Comparison of ENCODE assay signal across 12 mouse cellular contexts in genomic region chr5:118026343-118026742, GRCm38 (mm10). TPM values are rescaled to one million over a fixed set of nuclear protein-coding genes. Genes with fewer than 3 reads are reported as not detected.
DNase-seq lines count a peak whose midpoint lies in the region; ATAC-seq lines count a peak whose summit lies in the region.
"Had no signal": no experiment of that assay in that cellular context is flagged by ENCODE, and none has a peak within 500 bp of the region (broad histone marks: within the 10 kb centered on the region; RNA-seq: fewer than 3 reads in every experiment).

No protein-coding gene starts in this region.

- H3K36me3 ChIP-seq in heart, embryonic 13.5 days: no peaks in the 10 kb centered on the region
- peaks cover 13% of the 10 kb centered on the region for H3K36me3 ChIP-seq in megakaryocyte, embryonic 14.5 days (replicated peaks; ENCODE audit: low read length)
- no peaks in the 10 kb centered on the region for H3K36me3 ChIP-seq in hindbrain, embryonic 13.5 days
- no peaks in the 10 kb centered on the region for H3K36me3 ChIP-seq in midbrain, embryonic 15.5 days (replicated peaks)

- H3K27ac ChIP-seq in heart, embryonic 13.5 days (replicated peaks): no peak overlapping the region
- H3K27ac ChIP-seq in hindbrain, embryonic 13.5 days: no peak overlapping the region
- no peak overlapping the region for H3K27ac ChIP-seq in midbrain, embryonic 15.5 days

- WGBS in heart, embryonic 13.5 days: 1% methylated on average over 13 of the region's 13 CpGs
- 1% methylated on average over 13 of the region's 13 CpGs for WGBS in hindbrain, embryonic 13.5 days
- 2% methylated on average over 13 of the region's 13 CpGs for WGBS in midbrain, embryonic 15.5 days

- H3K4me2 ChIP-seq in heart, embryonic 13.5 days: peak overlapping the region; percentile 96
- peak overlapping the region; percentile 98 for H3K4me2 ChIP-seq in hindbrain, embryonic 13.5 days
- H3K4me2 ChIP-seq in midbrain, embryonic 15.5 days: peak overlapping the region; percentile 100; the same call in 1 of the 2 replicates

- intact Hi-C loops in heart, postnatal 25 days (cut with DNase I): loop anchor here (5.0 kb wide), 1 partner anchor 41 kb away; no protein-coding TSS in a partner anchor

- H3K27me3 ChIP-seq in heart, embryonic 13.5 days (replicated peaks): peaks cover 62% of the 10 kb centered on the region
- peaks cover 32% of the 10 kb centered on the region for H3K27me3 ChIP-seq in megakaryocyte, embryonic 14.5 days (replicated peaks)
- H3K27me3 ChIP-seq in hindbrain, embryonic 13.5 days: peaks cover 61% of the 10 kb centered on the region
- H3K27me3 ChIP-seq in midbrain, embryonic 15.5 days (replicated peaks): peaks cover 47% of the 10 kb centered on the region

- H3K4me1 ChIP-seq in heart, embryonic 13.5 days: peaks cover 43% of the 10 kb centered on the region
- peaks cover 67% of the 10 kb centered on the region for H3K4me1 ChIP-seq in megakaryocyte, embryonic 14.5 days
- peaks cover 41% of the 10 kb centered on the region for H3K4me1 ChIP-seq in hindbrain, embryonic 13.5 days (replicated peaks)
- peaks cover 36% of the 10 kb centered on the region for H3K4me1 ChIP-seq in midbrain, embryonic 15.5 days

- H3K9me3 ChIP-seq in heart, embryonic 13.5 days: no peaks in the 10 kb centered on the region
- no peaks in the 10 kb centered on the region for H3K9me3 ChIP-seq in megakaryocyte, embryonic 14.5 days
- no peaks in the 10 kb centered on the region for H3K9me3 ChIP-seq in hindbrain, embryonic 13.5 days
- no peaks in the 10 kb centered on the region for H3K9me3 ChIP-seq in midbrain, embryonic 15.5 days

- H3K4me3 ChIP-seq in heart, embryonic 13.5 days: peak overlapping the region; percentile 65
- H3K4me3 ChIP-seq in megakaryocyte, embryonic 14.5 days (replicated peaks): peak overlapping the region; percentile 100
- H3K4me3 ChIP-seq in hindbrain, embryonic 13.5 days: no peak overlapping the region
- H3K4me3 ChIP-seq in midbrain, embryonic 15.5 days: no peak overlapping the region

- DNase-seq in heart, postnatal 25 days (ENCODE audit: low spot score): no peak
- DNase-seq in retina, postnatal 1 day: no peak
- DNase-seq in urinary bladder, postnatal 10 days (ENCODE audit: low spot score): no peak
- DNase-seq: cerebellum, adult 18-20 months; lung, postnatal 4 days; right cerebral cortex, postnatal 25 days had no signal

- peak overlapping the region; percentile 81; the same call in 1 of the 2 replicates for H3K9ac ChIP-seq in heart, embryonic 13.5 days
- H3K9ac ChIP-seq in hindbrain, embryonic 13.5 days: no peak overlapping the region
- H3K9ac ChIP-seq in midbrain, embryonic 15.5 days: no peak overlapping the region

- no peak for ATAC-seq in heart, embryonic 13.5 days (ENCODE audit: extremely low read depth, insufficient number of reproducible peaks, low FRiP score, low TSS enrichment)
- no peak for ATAC-seq in megakaryocyte, adult 5-6 weeks (ENCODE audit: poor library complexity, severe bottlenecking)
- no peak for ATAC-seq in hindbrain, embryonic 13.5 days (ENCODE audit: low FRiP score)
- ATAC-seq in midbrain, embryonic 15.5 days (replicated peaks): no peak
- ATAC-seq: inflammation-experienced regulatory T-cells, adult 6 months had no signal

RNA-seq across cellular contexts. Expression of gene Tesc, which starts 1.2 kb away (rescaled TPM):
- polyA plus RNA-seq in heart, embryonic 13.5 days (2015; fragmentation: Nextera tagmentation; extraction: Ambion mirVana): 17.8 and 20.3 TPM in 2 replicates
- 100 to 1,000 TPM; 192 to 217 TPM for total RNA-seq in heart, postnatal 25 days (2021)
- polyA plus RNA-seq in megakaryocyte, embryonic 14.5 days (2012; ENCODE audit: insufficient read depth, low replicate concordance): 940 and 1,036 TPM in 2 replicates
- 1.8 and 4.2 TPM in 2 replicates for total RNA-seq in megakaryocyte, adult 5-6 weeks (2015)
- total RNA-seq in megakaryocyte, adult 5-6 weeks (2017): 2.2 and 2.4 TPM in 2 replicates
- 1.6 and 2.0 TPM in 2 replicates for polyA plus RNA-seq in hindbrain, embryonic 13.5 days (2015; fragmentation: Nextera tagmentation; extraction: Ambion mirVana)
- 6.5 and 7.9 TPM in 2 replicates for polyA plus RNA-seq in midbrain, embryonic 15.5 days (2015; fragmentation: Nextera tagmentation; extraction: Ambion mirVana)

RNA-seq across cellular contexts. Expression of gene Fbxo21, which starts 49.8 kb away (rescaled TPM):
- polyA plus RNA-seq in heart, embryonic 13.5 days (2015; fragmentation: Nextera tagmentation; extraction: Ambion mirVana): 51.0 and 53.0 TPM in 2 replicates
- 10 to 100 TPM; 38.2 to 44.9 TPM for total RNA-seq in heart, postnatal 25 days (2021)
- polyA plus RNA-seq in megakaryocyte, embryonic 14.5 days (2012; ENCODE audit: insufficient read depth, low replicate concordance): 3.1 and 3.6 TPM in 2 replicates
- 2.0 and 3.1 TPM in 2 replicates for total RNA-seq in megakaryocyte, adult 5-6 weeks (2015)
- total RNA-seq in megakaryocyte, adult 5-6 weeks (2017): 4.2 and 4.8 TPM in 2 replicates
- 141 and 149 TPM in 2 replicates for polyA plus RNA-seq in hindbrain, embryonic 13.5 days (2015; fragmentation: Nextera tagmentation; extraction: Ambion mirVana)
- 179 and 183 TPM in 2 replicates for polyA plus RNA-seq in midbrain, embryonic 15.5 days (2015; fragmentation: Nextera tagmentation; extraction: Ambion mirVana)

Comparison
In these comparisons a context has a peak if more than half of its experiments do, and no peak if none do; other contexts are left out.
1. H3K4me3 ChIP-seq: peak in heart, embryonic 13.5 days (single experiment) and megakaryocyte, embryonic 14.5 days (single experiment); none in hindbrain, embryonic 13.5 days (single experiment) and midbrain, embryonic 15.5 days (single experiment).
2. RNA of gene Tesc, which starts 1.2 kb away (polyA plus RNA-seq): 940 to 1,036 TPM in megakaryocyte, embryonic 14.5 days; 17.8 to 20.3 TPM in heart, embryonic 13.5 days, 6.5 to 7.9 TPM in midbrain, embryonic 15.5 days and 1.6 to 2.0 TPM in hindbrain, embryonic 13.5 days; every median in the first group is over 10 times any median in the second.
3. RNA of gene Fbxo21, which starts 49.8 kb away (polyA plus RNA-seq): 179 to 183 TPM in midbrain, embryonic 15.5 days, 141 to 149 TPM in hindbrain, embryonic 13.5 days and 51.0 to 53.0 TPM in heart, embryonic 13.5 days; 3.1 to 3.6 TPM in megakaryocyte, embryonic 14.5 days; every median in the first group is over 10 times any median in the second.
4. Peak in every context shown above with its lines, with median percentiles within 50 percentile points of each other: H3K4me2 ChIP-seq.